Mouse (Mus musculus) cerebellum, adult (tissue): ENCODE results near the gene Morc2a.

ENCODE experiments used
- ATAC-seq: cut with Nextera tagmentation; 2 replicates; pipeline ENCODE4 v1.9.2; 2017; ENCODE audit warnings: mild to moderate bottlenecking, moderate library complexity, mixed read lengths; ENCODE audit not compliant: insufficient number of reproducible peaks, low FRiP score, low TSS enrichment

The Morc2a gene

GRCm38 (mm10) chr11:3727438-3728105 is 78.6 kb downstream of the Morc2a start:
- no peak for ATAC-seq

DNA sequence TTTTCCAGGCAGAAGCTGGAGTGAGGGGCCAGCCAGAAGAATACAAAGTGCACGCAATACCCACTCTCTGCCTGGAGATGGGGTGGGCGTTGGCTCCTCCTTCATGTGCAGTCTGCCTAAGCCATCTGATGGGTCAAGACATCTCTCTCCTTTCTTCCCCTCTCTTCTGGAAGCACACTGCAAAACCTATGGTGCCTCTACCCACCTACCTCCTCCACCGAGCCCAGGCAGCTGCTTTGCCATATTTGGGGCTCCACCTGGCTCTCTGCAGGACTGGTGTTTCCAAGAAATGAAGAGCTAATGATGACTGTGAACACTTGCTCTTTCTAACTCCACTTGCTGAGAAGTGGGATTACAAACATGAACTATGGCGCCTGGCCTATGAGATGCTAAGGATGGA is 82.5 kb downstream of the Morc2a start:
- ATAC-seq = no peak

DNA sequence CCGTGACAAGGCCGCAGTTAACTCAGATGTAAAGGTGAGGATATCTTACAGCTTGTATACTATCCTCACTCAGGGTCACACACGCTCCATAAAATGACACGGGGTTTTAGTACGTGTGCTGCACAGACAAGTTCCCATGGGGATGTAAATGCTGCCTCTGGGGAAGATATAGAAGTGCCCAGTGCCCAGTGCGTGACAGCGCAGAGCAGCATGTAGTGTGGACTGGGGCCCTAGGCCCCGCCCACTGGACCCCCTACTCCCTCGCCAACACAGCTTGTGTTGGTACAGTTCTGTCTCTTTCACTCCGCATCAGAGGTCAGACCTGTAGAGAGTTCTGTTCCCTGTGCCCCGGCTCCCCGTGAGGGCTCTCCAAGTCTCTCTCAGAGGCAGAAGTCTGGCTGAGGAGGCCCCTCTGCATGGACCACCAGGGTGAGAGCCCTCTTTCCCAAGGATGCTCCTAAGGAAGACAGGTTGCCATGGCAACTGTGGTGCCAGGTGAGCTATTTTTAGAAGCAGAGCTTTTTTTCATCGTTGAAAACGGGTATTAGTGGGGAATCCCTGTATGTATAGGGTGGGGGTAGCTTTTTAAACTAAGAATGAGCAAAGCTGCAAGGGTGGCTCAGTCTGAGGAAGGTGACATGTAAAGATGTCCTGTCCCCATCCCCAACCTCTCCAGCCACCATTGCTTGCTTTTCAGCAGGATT is 85.1 kb downstream of the Morc2a start:
- ATAC-seq = no peak

DNA sequence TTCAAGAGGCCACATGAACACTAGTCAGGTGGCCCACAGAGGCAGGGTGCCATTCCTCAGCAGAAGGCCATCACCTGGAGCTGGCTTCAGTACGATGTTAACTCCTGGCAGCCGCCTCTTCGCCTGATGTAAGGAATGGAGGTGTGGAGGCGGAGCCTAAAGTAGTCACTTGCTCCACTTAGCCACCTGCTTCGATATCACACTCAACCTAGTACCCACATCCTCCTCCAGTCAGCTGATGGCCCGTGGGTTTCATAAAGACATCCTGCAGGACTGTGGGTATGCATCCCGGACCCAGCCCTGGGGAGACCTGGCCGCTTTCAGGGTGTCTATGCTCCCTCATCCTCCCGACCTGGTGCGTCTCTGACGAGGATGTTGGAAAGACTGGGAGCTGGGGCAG is 86.7 kb downstream of the Morc2a start:
- ATAC-seq = no peak

GRCm38 (mm10) chr11:3738778-3739177 is 89.8 kb downstream of the Morc2a start:
- ATAC-seq = no peak
